Mouse (Mus musculus) cerebellum, adult (tissue): ENCODE results near the gene Hspb11.

ENCODE experiments used
- ATAC-seq: cut with Nextera tagmentation; 2 replicates; pipeline ENCODE4 v1.9.2; 2017; ENCODE audit warnings: mild to moderate bottlenecking, moderate library complexity, mixed read lengths; ENCODE audit not compliant: insufficient number of reproducible peaks, low FRiP score, low TSS enrichment

Gene Hspb11

GRCm38 (mm10) chr4:107302832-107303231, 49.4 kb downstream of the Hspb11 start:
- no peak for ATAC-seq

GRCm38 (mm10) chr4:107303531-107303930, 50.1 kb downstream of the Hspb11 start:
- no peak for ATAC-seq

GRCm38 (mm10) chr4:107306966-107307365, 53.6 kb downstream of the Hspb11 start, which contains the start of gene Dio1:
TSS of gene Dio1 (minus strand) at chr4:107307169.
- ATAC-seq, result peak; percentile 96

GRCm38 (mm10) chr4:107313690-107314478, 60.5 kb downstream of the Hspb11 start, which contains the start of gene Yipf1:
TSS of gene Yipf1 (plus strand) at chr4:107314363.
- peak; percentile 94 for ATAC-seq

GRCm38 (mm10) chr4:107314479-107314805, 61.0 kb downstream of the Hspb11 start:
- no peak for ATAC-seq

- no peak for ATAC-seq
These were observed 65.3 kb downstream of the Hspb11 start for GRCm38 (mm10) chr4:107318646-107319045.

- no peak for ATAC-seq
These were observed 67.6 kb downstream of the Hspb11 start for GRCm38 (mm10) chr4:107321041-107321440.

GRCm38 (mm10) chr4:107323113-107323512, 69.7 kb downstream of the Hspb11 start:
- ATAC-seq, result no peak

GRCm38 (mm10) chr4:107328530-107328929, 75.1 kb downstream of the Hspb11 start:
- ATAC-seq, result no peak
